Mouse (Mus musculus) forebrain, embryonic 10.5 days (tissue): Measurements from ENCODE around the gene Gpr161. TPM values are rescaled to one million over a fixed set of nuclear protein-coding genes. Genes with fewer than 3 reads are reported as not detected.

Source experiments
- DNase-seq: peaks from one replicate; pipeline ENCODE4 v3.0.0-alpha.2; 2017; ENCODE audit warnings: low spot score; ENCODE audit errors: extremely low spot score
- H3K27ac ChIP-seq: fragments of 300-500 bp; sonication (generic); 2 replicates; pipeline ENCODE4 v1.5.1; 2016; ENCODE audit warnings: mild to moderate bottlenecking
- H3K27me3 ChIP-seq: fragments of 300-500 bp; sonication (generic); 2 replicates; pipeline ENCODE4 v1.6.1; 2016; ENCODE audit warnings: mild to moderate bottlenecking; ENCODE audit not compliant: poor library complexity, severe bottlenecking
- H3K36me3 ChIP-seq: fragments of 300-500 bp; sonication (generic); replicated peaks from 2 replicates; pipeline ENCODE4 v1.6.1; 2016; ENCODE audit warnings: mild to moderate bottlenecking, moderate library complexity
- H3K4me1 ChIP-seq: fragments of 300-500 bp; sonication (generic); 2 replicates; pipeline ENCODE4 v1.6.1; 2016
- H3K4me3 ChIP-seq: fragments of 300-500 bp; sonication (generic); 2 replicates; pipeline ENCODE4 v1.5.1; 2016; ENCODE audit warnings: mild to moderate bottlenecking, moderate library complexity
- H3K9me3 ChIP-seq: fragments of 300-500 bp; sonication (generic); 2 replicates; pipeline ENCODE4 v1.6.1; 2016; ENCODE audit warnings: mild to moderate bottlenecking, moderate library complexity
- WGBS: fragments of 180-500 bp; shearing (Covaris S2); methylation state at CpG from one replicate; pipeline ENCODE4 v1.1.7; 2016; 5-methylcytosine and 5-hydroxymethylcytosine counted together
- polyA plus RNA-seq: library from polyadenylated mRNA; unstranded; fragments of >200 nt; fragmentation: Nextera tagmentation; extraction: Ambion mirVana; gene quantifications from 2 replicates; pipeline ENCODE4 v1.2.1, GENCODE M21; 2016

The Gpr161 gene
- polyA plus RNA-seq, 1 experiment from 2014 or later: 1.8 TPM

- Histone ChIP-seq H3K36me3 (no peaks in the 10 kb centered on the region), H3K4me1 (no peaks in the 10 kb centered on the region)
Observed at GRCm38 (mm10) chr1:165373839-165374238, 78.2 kb downstream of the Gpr161 start.

More at GRCm38 (mm10) chr1:165373839-165374238, 78.2 kb downstream of the Gpr161 start:
- Histone ChIP-seq H3K27ac (no peak overlapping the region), H3K9me3 (no peaks in the 10 kb centered on the region), H3K27me3 (no peaks in the 10 kb centered on the region), H3K4me3 (no peak overlapping the region)
- WGBS: 74% methylated on average over 9 of the region's 9 CpGs
- DNase-seq: no peak

Other genes with a start within 250 kb of the Gpr161 start
- gene Tbx19, start 135.0 kb upstream of the Gpr161 start, polyA plus RNA-seq: not detected in 2 replicates
- 12.3 and 12.7 TPM in 2 replicates for gene Sft2d2, start 101.4 kb upstream of the Gpr161 start, polyA plus RNA-seq
- 93.1 and 98.9 TPM in 2 replicates for gene Tiprl, start 58.8 kb upstream of the Gpr161 start, polyA plus RNA-seq
- gene Dcaf6, start 164.7 kb downstream of the Gpr161 start, polyA plus RNA-seq: 5.8 and 6.5 TPM in 2 replicates
- 79.7 and 90.0 TPM in 2 replicates for gene Mpc2, start 164.8 kb downstream of the Gpr161 start, polyA plus RNA-seq
- 0.11 TPM in 1 of 2 replicates, not detected in the other for gene Adcy10, start 189.4 kb downstream of the Gpr161 start, polyA plus RNA-seq